Mouse (Mus musculus) Patski (cell line): ENCODE results near the gene Slc22a7. TPM values are rescaled to one million over a fixed set of nuclear protein-coding genes. Genes with fewer than 3 reads are reported as not detected.

Experiments used
- ATAC-seq: fragments of 100-300 bp; one replicate; pipeline ENCODE4 v1.8.0; 2021
- CTCF ChIA-PET: fragments of 350-600 bp; sonication (Branson Sonifier 250); formaldehyde crosslinking; loops from one replicate; lab custom pipeline; 2022; ENCODE audit warnings: inconsistent platforms; lab: Charles Lee
- POLR2A ChIA-PET: fragments of 350-600 bp; sonication (Branson Sonifier 250); formaldehyde crosslinking; loops from one replicate; lab custom pipeline; 2022; ENCODE audit warnings: antibody characterized with exemption, inconsistent platforms; lab: Charles Lee
- DNase-seq: peaks from one replicate; pipeline ENCODE4 v3.0.0-alpha.2; 2011; ENCODE audit warnings: low read depth, low spot score
- H3K27me3 ChIP-seq: fragments of 371-371 bp; one replicate; pipeline ENCODE4 v1.5.1; 2021
- CTCF ChIP-seq: fragments of 100-300 bp; IDR thresholded peaks from one replicate; pipeline ENCODE4 v1.5.1; 2021
- in situ Hi-C: fragments of 300-500 bp; cut with MboI; formaldehyde crosslinking; loops from 3 replicates; pipeline ENCODE4 v1.11.1; 2018; ENCODE audit warnings: low pct_unique_long_range_greater_than_20kb, mixed read lengths
- polyA plus RNA-seq: library from polyadenylated mRNA; unstranded; gene quantifications from one replicate; pipeline ENCODE4 v1.2.3, GENCODE M21; 2021

Slc22a7 gene
- not detected for polyA plus RNA-seq

GRCm38 (mm10) chr17:46438298-46438873, at the start of gene Slc22a7:
Slc22a7 (minus strand) TSS chr17:46438457.
- ATAC-seq = no peak
- ChIA-PET POLR2A (no interaction called here), CTCF (interaction anchor here (1.4 kb wide), 1 partner anchor 9 kb away, joined by 4 read pairs; the partner anchor contains the start of gene Crip3)
- DNase-seq = no peak
- in situ Hi-C loops = no loop called here
- H3K27me3 ChIP-seq = peaks cover 16% of the 10 kb centered on the region
- no peak for TF ChIP-seq CTCF

GRCm38 (mm10) chr17:46487431-46487830, 49.2 kb upstream of the Slc22a7 start, which contains the start of gene Ttbk1:
Ttbk1 (minus strand) TSS chr17:46487675.
- ATAC-seq (no peak), DNase-seq (no peak)
- ChIA-PET CTCF (no interaction called here), POLR2A (no interaction called here)
- in situ Hi-C loops = no loop called here
- H3K27me3 ChIP-seq = peaks cover 51% of the 10 kb centered on the region
- no peak for TF ChIP-seq CTCF

GRCm38 (mm10) chr17:46486995-46487394, 48.7 kb upstream of the Slc22a7 start:
- ChIA-PET CTCF (no interaction called here), POLR2A (no interaction called here)
- in situ Hi-C loops = no loop called here
- TF ChIP-seq CTCF = no peak
- DNase-seq = no peak
- ATAC-seq = no peak
- peaks cover 53% of the 10 kb centered on the region for H3K27me3 ChIP-seq

- no peak for TF ChIP-seq CTCF
- POLR2A ChIA-PET = no interaction called here
- CTCF ChIA-PET = no interaction called here
- ATAC-seq (no peak), DNase-seq (no peak)
- H3K27me3 ChIP-seq = peaks cover 55% of the 10 kb centered on the region
- in situ Hi-C loops = no loop called here
Measured at GRCm38 (mm10) chr17:46484461-46484875, 46.2 kb upstream of the Slc22a7 start.

GRCm38 (mm10) chr17:46484021-46484431, 45.8 kb upstream of the Slc22a7 start:
- in situ Hi-C loops = no loop called here
- ChIA-PET CTCF (no interaction called here), POLR2A (no interaction called here)
- peaks cover 60% of the 10 kb centered on the region for H3K27me3 ChIP-seq
- ATAC-seq (no peak), DNase-seq (no peak)
- TF ChIP-seq CTCF = no peak

GRCm38 (mm10) chr17:46483561-46484001, 45.3 kb upstream of the Slc22a7 start:
- DNase-seq = no peak
- CTCF ChIA-PET = no interaction called here
- peaks cover 62% of the 10 kb centered on the region for H3K27me3 ChIP-seq
- no peak for TF ChIP-seq CTCF
- POLR2A ChIA-PET = no interaction called here
- no peak for ATAC-seq
- in situ Hi-C loops = no loop called here

- ATAC-seq (no peak), DNase-seq (no peak)
- peaks cover 30% of the 10 kb centered on the region for H3K27me3 ChIP-seq
- POLR2A ChIA-PET = no interaction called here
- TF ChIP-seq CTCF = no peak
- in situ Hi-C loops = no loop called here
- CTCF ChIA-PET = no interaction called here
Measured at GRCm38 (mm10) chr17:46477286-46477685, 39.0 kb upstream of the Slc22a7 start.

GRCm38 (mm10) chr17:46476601-46477000, 38.3 kb upstream of the Slc22a7 start:
- peaks cover 30% of the 10 kb centered on the region for H3K27me3 ChIP-seq
- ATAC-seq (no peak), DNase-seq (no peak)
- in situ Hi-C loops = no loop called here
- no peak for TF ChIP-seq CTCF
- ChIA-PET POLR2A (no interaction called here), CTCF (no interaction called here)

- ChIA-PET POLR2A (no interaction called here), CTCF (no interaction called here)
- DNase-seq (no peak), ATAC-seq (no peak)
- H3K27me3 ChIP-seq = peaks cover 28% of the 10 kb centered on the region
- in situ Hi-C loops = no loop called here
- TF ChIP-seq CTCF = no peak
Measured at GRCm38 (mm10) chr17:46467830-46468229, 29.6 kb upstream of the Slc22a7 start.

- TF ChIP-seq CTCF = no peak
- in situ Hi-C loops = no loop called here
- POLR2A ChIA-PET = no interaction called here
Measured at GRCm38 (mm10) chr17:46462226-46462625, 24.0 kb upstream of the Slc22a7 start.

GRCm38 (mm10) chr17:46461347-46461746, 23.1 kb upstream of the Slc22a7 start:
- no peak for TF ChIP-seq CTCF
- ChIA-PET CTCF (no interaction called here), POLR2A (interaction anchor here (0.6 kb wide), 1 partner anchor 10 kb away, joined by 4 read pairs; no protein-coding TSS in a partner anchor)
- ATAC-seq (no peak), DNase-seq (no peak)
- peaks cover 58% of the 10 kb centered on the region for H3K27me3 ChIP-seq
- in situ Hi-C loops = no loop called here

More at GRCm38 (mm10) chr17:46462226-46462625, 24.0 kb upstream of the Slc22a7 start:
- ATAC-seq = no peak
- H3K27me3 ChIP-seq = peaks cover 59% of the 10 kb centered on the region
- no peak for DNase-seq
- CTCF ChIA-PET = no interaction called here
